Comparison of ENCODE assay signal across 8 mouse cellular contexts in the genomic region with DNA sequence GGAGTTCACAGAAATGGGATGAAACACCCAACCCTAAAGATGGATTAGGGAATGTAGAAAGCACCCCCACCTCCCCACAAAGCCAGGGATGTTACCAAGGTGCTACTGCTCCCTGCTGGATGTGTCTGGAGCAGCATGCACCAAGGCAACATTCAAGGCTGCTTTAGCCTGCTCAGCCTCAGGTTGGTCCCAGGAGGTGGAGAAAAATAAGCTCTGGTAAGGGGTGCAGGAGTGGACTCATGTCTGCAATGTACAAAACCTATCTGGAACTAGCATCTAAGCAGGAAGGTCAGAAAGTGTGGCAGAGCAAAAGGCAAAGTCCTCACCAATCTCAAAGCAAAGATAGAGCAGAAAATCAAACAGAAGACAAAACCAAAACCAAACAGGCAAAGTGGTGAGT. TPM values are rescaled to one million over a fixed set of nuclear protein-coding genes. Genes with fewer than 3 reads are reported as not detected.
DNase-seq lines count a peak whose midpoint lies in the region; ATAC-seq and TF ChIP-seq lines count a peak whose summit lies in the region.

No protein-coding gene starts in this region.

- no peak for TF ChIP-seq POLR2A in brain, embryonic 14.5 days (IDR thresholded peaks at IDR 0.05; ENCODE audit: borderline replicate concordance, extremely low read depth, insufficient read depth, insufficient read length, poor library complexity, severe bottlenecking)

- no peaks in the 10 kb centered on the region for H3K9me3 ChIP-seq in midbrain, postnatal 0 days (ENCODE audit: low read length)
- H3K9me3 ChIP-seq in midbrain, embryonic 14.5 days (ENCODE audit: control insufficient read depth, low read length), result no peaks in the 10 kb centered on the region

- H3K27me3 ChIP-seq in midbrain, postnatal 0 days (ENCODE audit: insufficient read depth, low read length), result no peaks in the 10 kb centered on the region
- H3K27me3 ChIP-seq in midbrain, embryonic 14.5 days (ENCODE audit: control insufficient read depth, insufficient read depth, low read length), result no peaks in the 10 kb centered on the region

- H3K27ac ChIP-seq in midbrain, postnatal 0 days (ENCODE audit: low read depth, low read length), result no peak overlapping the region
- H3K27ac ChIP-seq in midbrain, embryonic 14.5 days (replicated peaks; ENCODE audit: low read depth, low read length), result no peak overlapping the region

- peak; percentile 71 for TF ChIP-seq CTCF in midbrain, postnatal 0 days (IDR thresholded peaks at IDR 0.05)
- peak; percentile 55; the same call in 1 of the 2 replicates for TF ChIP-seq CTCF in brain, embryonic 14.5 days (IDR thresholded peaks at IDR 0.05; ENCODE audit: borderline replicate concordance, extremely low read depth, insufficient read depth, insufficient read length)

- ATAC-seq in midbrain, postnatal 0 days (ENCODE audit: low FRiP score), result no peak
- ATAC-seq in midbrain, embryonic 14.5 days (ENCODE audit: low FRiP score, low TSS enrichment), result no peak
- ATAC-seq in erythroid progenitor cell, adult 5-6 weeks (replicated peaks; ENCODE audit: low FRiP score, poor library complexity, severe bottlenecking), result no peak

- H3K4me2 ChIP-seq in midbrain, postnatal 0 days (ENCODE audit: low read depth, low read length, poor library complexity, severe bottlenecking), result no peak overlapping the region
- H3K4me2 ChIP-seq in midbrain, embryonic 14.5 days (ENCODE audit: low read length), result no peak overlapping the region

- no peak overlapping the region for H3K4me3 ChIP-seq in midbrain, postnatal 0 days (ENCODE audit: low read depth, low read length)
- H3K4me3 ChIP-seq in midbrain, embryonic 14.5 days (replicated peaks; ENCODE audit: low read depth, low read length), result no peak overlapping the region

- H3K36me3 ChIP-seq in midbrain, postnatal 0 days (ENCODE audit: insufficient read depth, low read length), result peaks cover 55% of the 10 kb centered on the region
- H3K36me3 ChIP-seq in midbrain, embryonic 14.5 days (ENCODE audit: control insufficient read depth, insufficient read depth, low read length), result peaks cover 64% of the 10 kb centered on the region

- no peaks in the 10 kb centered on the region for H3K4me1 ChIP-seq in midbrain, postnatal 0 days (ENCODE audit: insufficient read depth, low read length)
- H3K4me1 ChIP-seq in midbrain, embryonic 14.5 days (ENCODE audit: control insufficient read depth, insufficient read depth, low read length), result no peaks in the 10 kb centered on the region

- H3K9ac ChIP-seq in midbrain, postnatal 0 days (replicated peaks; ENCODE audit: low read length, poor library complexity, severe bottlenecking), result no peak overlapping the region
- H3K9ac ChIP-seq in midbrain, embryonic 14.5 days (replicated peaks; ENCODE audit: low read length), result no peak overlapping the region

- DNase-seq in embryo, embryonic 10.5 days (ENCODE audit: low spot score), result peak; percentile 30
- DNase-seq in embryo, embryonic 11 days, result no peak
- DNase-seq in midbrain, postnatal 0 days (ENCODE audit: low spot score), result peak; percentile 30
- DNase-seq in midbrain, embryonic 14.5 days, result no peak
- peak; percentile 22 for DNase-seq in brain, embryonic 14.5 days (ENCODE audit: low read depth)
- DNase-seq in lung, postnatal 25 days (ENCODE audit: low spot score), result peak; percentile 48
- DNase-seq in embryo, embryonic 10 days (ENCODE audit: low spot score), result no peak

RNA-seq across cellular contexts. Expression of a gene that starts 9.9 kb away (rescaled TPM):
- total RNA-seq in midbrain, postnatal 0 days (2014; rRNA removed), result 1.0 and 2.8 TPM in 2 replicates
- 4.4 and 5.4 TPM in 2 replicates for polyA plus RNA-seq in midbrain, postnatal 0 days (2015; fragmentation: Nextera tagmentation; extraction: Ambion mirVana)
- 1.7 and 3.8 TPM in 2 replicates for polyA plus RNA-seq in midbrain, embryonic 14.5 days (2014; fragmentation: Nextera tagmentation; extraction: Ambion mirVana)
- 4.7 and 5.9 TPM in 2 replicates for polyA plus RNA-seq in brain, embryonic 14.5 days (2012; rRNA removed)
- 2.5 TPM in 1 of 2 replicates, not detected in the other for total RNA-seq in erythroid progenitor cell, adult 5-6 weeks (2015; ENCODE audit: low replicate concordance)
- 1.4 TPM in 1 of 2 replicates, not detected in the other for total RNA-seq in erythroid progenitor cell, adult 5-6 weeks (2017; ENCODE audit: low replicate concordance)

RNA-seq across cellular contexts. Expression of a gene that starts 25.1 kb away (rescaled TPM):
- total RNA-seq in midbrain, postnatal 0 days (2014; rRNA removed), result 122 and 144 TPM in 2 replicates
- 89.2 and 93.8 TPM in 2 replicates for polyA plus RNA-seq in midbrain, postnatal 0 days (2015; fragmentation: Nextera tagmentation; extraction: Ambion mirVana)
- polyA plus RNA-seq in midbrain, embryonic 14.5 days (2014; fragmentation: Nextera tagmentation; extraction: Ambion mirVana), result 57.5 and 63.3 TPM in 2 replicates
- polyA plus RNA-seq in brain, embryonic 14.5 days (2012; rRNA removed), result 119 and 156 TPM in 2 replicates
- total RNA-seq in erythroid progenitor cell, adult 5-6 weeks (2015; ENCODE audit: low replicate concordance), result 5.4 and 7.6 TPM in 2 replicates
- 4.6 and 4.8 TPM in 2 replicates for total RNA-seq in erythroid progenitor cell, adult 5-6 weeks (2017; ENCODE audit: low replicate concordance)

RNA-seq across cellular contexts. Expression of a gene that starts 29.9 kb away (rescaled TPM):
- 6.9 and 9.1 TPM in 2 replicates for total RNA-seq in midbrain, postnatal 0 days (2014; rRNA removed)
- polyA plus RNA-seq in midbrain, postnatal 0 days (2015; fragmentation: Nextera tagmentation; extraction: Ambion mirVana), result 11.4 and 12.3 TPM in 2 replicates
- polyA plus RNA-seq in midbrain, embryonic 14.5 days (2014; fragmentation: Nextera tagmentation; extraction: Ambion mirVana), result 5.7 and 6.3 TPM in 2 replicates
- 1.7 and 3.2 TPM in 2 replicates for polyA plus RNA-seq in brain, embryonic 14.5 days (2012; rRNA removed)
- total RNA-seq in erythroid progenitor cell, adult 5-6 weeks (2015; ENCODE audit: low replicate concordance), result not detected in 2 replicates
- total RNA-seq in erythroid progenitor cell, adult 5-6 weeks (2017; ENCODE audit: low replicate concordance), result not detected in 2 replicates

RNA-seq across cellular contexts. Expression of a gene that starts 40.1 kb away (rescaled TPM):
- total RNA-seq in midbrain, postnatal 0 days (2014; rRNA removed), result 0.38 and 1.5 TPM in 2 replicates
- polyA plus RNA-seq in midbrain, postnatal 0 days (2015; fragmentation: Nextera tagmentation; extraction: Ambion mirVana), result not detected in 2 replicates
- not detected in 2 replicates for polyA plus RNA-seq in midbrain, embryonic 14.5 days (2014; fragmentation: Nextera tagmentation; extraction: Ambion mirVana)
- 0.95 and 2.4 TPM in 2 replicates for polyA plus RNA-seq in brain, embryonic 14.5 days (2012; rRNA removed)
- 0.36 TPM in 1 of 2 replicates, not detected in the other for total RNA-seq in erythroid progenitor cell, adult 5-6 weeks (2015; ENCODE audit: low replicate concordance)
- not detected in 2 replicates for total RNA-seq in erythroid progenitor cell, adult 5-6 weeks (2017; ENCODE audit: low replicate concordance)

RNA-seq across cellular contexts. Expression of a gene that starts 51.8 kb away (rescaled TPM):
- total RNA-seq in midbrain, postnatal 0 days (2014; rRNA removed), result 0.33 TPM in 2 replicates
- 0.81 and 1.1 TPM in 2 replicates for polyA plus RNA-seq in midbrain, postnatal 0 days (2015; fragmentation: Nextera tagmentation; extraction: Ambion mirVana)
- 1.3 and 4.1 TPM in 2 replicates for polyA plus RNA-seq in midbrain, embryonic 14.5 days (2014; fragmentation: Nextera tagmentation; extraction: Ambion mirVana)
- polyA plus RNA-seq in brain, embryonic 14.5 days (2012; rRNA removed), result 1.2 and 2.9 TPM in 2 replicates
- not detected in 2 replicates for total RNA-seq in erythroid progenitor cell, adult 5-6 weeks (2015; ENCODE audit: low replicate concordance)
- total RNA-seq in erythroid progenitor cell, adult 5-6 weeks (2017; ENCODE audit: low replicate concordance), result not detected in 2 replicates

Comparison
In these comparisons a context has a peak if more than half of its experiments do, and no peak if none do; other contexts are left out.
1. DNase-seq: peak in embryo, embryonic 10.5 days (single experiment), midbrain, postnatal 0 days (single experiment), brain, embryonic 14.5 days (single experiment) and lung, postnatal 25 days (single experiment); none in embryo, embryonic 11 days (single experiment), midbrain, embryonic 14.5 days (single experiment) and embryo, embryonic 10 days (single experiment).